15 mouse cellular contexts compared by ENCODE assay signal in the genomic region with DNA sequence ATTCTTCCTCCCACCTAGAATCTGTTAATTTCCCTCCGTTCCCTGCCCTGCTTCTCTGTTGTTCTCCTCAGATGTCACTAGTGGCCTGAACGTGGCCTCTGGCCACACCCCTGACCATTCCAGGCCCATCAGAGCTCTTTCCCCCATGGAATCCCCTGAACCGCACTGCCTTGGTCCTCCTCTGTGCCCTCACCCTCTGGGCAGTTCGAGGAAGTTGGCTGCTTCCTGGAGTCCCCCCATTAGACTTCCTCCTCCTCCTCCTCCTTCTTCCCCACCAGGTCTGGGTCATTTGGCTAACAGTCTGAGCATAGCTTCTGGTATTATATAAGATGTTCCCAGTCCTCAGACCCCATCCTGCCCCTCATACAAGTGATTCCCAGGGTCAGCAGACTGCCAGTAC.
"Had no signal": no experiment of that assay in that cellular context is flagged by ENCODE, and none has a peak within 500 bp of the region (broad histone marks: within the 10 kb centered on the region; RNA-seq: fewer than 3 reads in every experiment).

No protein-coding gene starts in this region.

- DNase-seq: gastrocnemius, adult 2 months; gastrocnemius, postnatal 10 days; heart, adult 2 months; heart, postnatal 4 days; kidney, adult 11 months; kidney, adult 2 months; kidney, adult 9 months; kidney, postnatal 14 days; kidney, postnatal 36 days; layer of hippocampus, adult 9-11 months; layer of hippocampus, postnatal 36 days; liver; liver, embryonic 13.5 days had no signal

- ATAC-seq: hindbrain, postnatal 0 days; intestine, embryonic 16.5 days had no signal
